ENCODE assay signal across 16 mouse cellular contexts in the genomic region with DNA sequence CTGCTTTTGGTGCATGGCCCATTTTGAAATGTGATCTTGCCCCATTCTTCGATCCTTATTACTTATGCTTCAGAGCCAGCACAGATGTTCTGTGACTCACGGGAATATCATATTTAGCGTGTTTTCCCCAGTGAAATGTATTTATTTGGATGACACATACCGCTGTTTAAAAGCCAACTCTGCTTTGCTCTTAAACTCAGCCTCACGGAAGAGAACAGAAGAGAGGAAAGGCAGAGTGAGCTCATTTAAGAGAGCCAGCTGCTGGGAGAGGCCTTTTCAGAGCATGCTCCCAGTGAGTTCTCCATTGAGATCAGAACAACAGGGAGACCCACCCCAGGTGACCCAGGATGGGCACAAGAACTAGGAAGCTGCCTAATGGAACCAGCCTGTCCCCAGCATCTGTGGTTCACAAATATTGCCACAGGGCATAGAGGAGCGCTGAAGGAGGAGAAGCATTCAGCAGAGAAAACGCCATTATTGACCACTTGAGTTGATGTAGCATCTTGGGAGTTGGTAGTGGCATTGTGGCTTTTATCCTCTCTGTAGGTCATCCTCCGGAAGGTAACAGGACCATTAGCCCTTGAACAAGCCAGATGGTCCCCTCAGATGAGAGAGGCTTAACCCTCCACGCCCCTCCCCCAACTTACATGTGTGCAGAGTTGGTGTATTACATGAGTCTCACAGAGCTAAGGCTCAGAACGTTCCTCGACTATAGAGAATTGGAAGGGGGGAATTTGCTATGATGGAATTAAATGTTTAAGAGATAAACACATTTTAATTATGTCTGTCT. TPM values are rescaled to one million over a fixed set of nuclear protein-coding genes. Genes with fewer than 3 reads are reported as not detected.
A peak's percentile ranks its signal among the peaks of the same experiment; 100 is the strongest.
DNase-seq lines count a peak whose midpoint lies in the region; ATAC-seq and TF ChIP-seq lines count a peak whose summit lies in the region.
"Had no signal": no experiment of that assay in that cellular context is flagged by ENCODE, and none has a peak within 500 bp of the region (broad histone marks: within the 10 kb centered on the region; RNA-seq: fewer than 3 reads in every experiment).

No protein-coding gene starts in this region.

- H3K27ac ChIP-seq in limb, embryonic 14.5 days (replicated peaks; ENCODE audit: low read depth, low read length), result 0 out of 2 replicates have a peak overlapping the region, but pooled peaks have one; percentile 10
- no peak overlapping the region for H3K27ac ChIP-seq in liver, embryonic 11.5 days (ENCODE audit: low read depth, low read length)
- H3K27ac ChIP-seq: forebrain, embryonic 12.5 days; liver, embryonic 14.5 days; midbrain, embryonic 15.5 days had no signal

- DNase-seq in embryo, embryonic 10 days (ENCODE audit: low spot score), result peak; percentile 7
- DNase-seq in embryo, embryonic 9.5 days (ENCODE audit: extremely low spot score), result no peak
- DNase-seq in layer of hippocampus, adult 9-11 months, result peak; percentile 2
- no peak for DNase-seq in layer of hippocampus, postnatal 14 days (ENCODE audit: low spot score in 2 of 2)
- peak; percentile 2 for DNase-seq in Muller cell, postnatal 12 days (ENCODE audit: inconsistent ontology term)
- DNase-seq in limb, embryonic 14.5 days (ENCODE audit: low spot score), result no peak
- no peak for DNase-seq in kidney, adult 9 months
- no peak for DNase-seq in liver, embryonic 11.5 days (ENCODE audit: low spot score)
- DNase-seq: cerebellum, postnatal 25 days; heart, postnatal 14 days; right cerebral cortex, postnatal 14 days; thymus, adult 18-20 months had no signal

- no peak overlapping the region for H3K4me2 ChIP-seq in limb, embryonic 14.5 days (replicated peaks; ENCODE audit: low read depth, low read length, severe bottlenecking)
- H3K4me2 ChIP-seq in liver, embryonic 11.5 days, result no peak overlapping the region
- H3K4me2 ChIP-seq: forebrain, embryonic 12.5 days; midbrain, embryonic 15.5 days; neural tube, embryonic 13.5 days had no signal

- no peak overlapping the region for H3K4me3 ChIP-seq in limb, embryonic 14.5 days (replicated peaks; ENCODE audit: low read length)
- no peak overlapping the region for H3K4me3 ChIP-seq in liver, embryonic 11.5 days (ENCODE audit: low read depth, low read length)
- H3K4me3 ChIP-seq: forebrain, embryonic 12.5 days; midbrain, embryonic 15.5 days; neural tube, embryonic 13.5 days had no signal

- no peaks in the 10 kb centered on the region for H3K36me3 ChIP-seq in limb, embryonic 14.5 days (ENCODE audit: control insufficient read depth, insufficient read depth, low read length)
- no peaks in the 10 kb centered on the region for H3K36me3 ChIP-seq in liver, embryonic 11.5 days (ENCODE audit: control insufficient read depth, insufficient read depth, low read length)
- H3K36me3 ChIP-seq: forebrain, embryonic 12.5 days; midbrain, embryonic 15.5 days; neural tube, embryonic 13.5 days had no signal

- no peaks in the 10 kb centered on the region for H3K9me3 ChIP-seq in limb, embryonic 14.5 days (ENCODE audit: control insufficient read depth, low read length)
- no peaks in the 10 kb centered on the region for H3K9me3 ChIP-seq in liver, embryonic 11.5 days (ENCODE audit: control insufficient read depth, low read length)
- H3K9me3 ChIP-seq: forebrain, embryonic 12.5 days; midbrain, embryonic 15.5 days; neural tube, embryonic 13.5 days had no signal

- peak; percentile 71; the same call in 1 of the 2 replicates for ATAC-seq in limb, embryonic 14.5 days (ENCODE audit: low FRiP score, low read depth)
- no peak for ATAC-seq in liver, embryonic 11.5 days (replicated peaks; ENCODE audit: low FRiP score)
- ATAC-seq: midbrain, embryonic 15.5 days had no signal

- H3K27me3 ChIP-seq in limb, embryonic 14.5 days (ENCODE audit: control insufficient read depth, insufficient read depth, low read length), result no peaks in the 10 kb centered on the region
- H3K27me3 ChIP-seq in liver, embryonic 11.5 days (replicated peaks; ENCODE audit: control insufficient read depth, insufficient read depth, low read length), result no peaks in the 10 kb centered on the region
- H3K27me3 ChIP-seq: forebrain, embryonic 12.5 days; midbrain, embryonic 15.5 days; neural tube, embryonic 13.5 days had no signal

- peaks cover 5% of the 10 kb centered on the region for H3K4me1 ChIP-seq in limb, embryonic 14.5 days (ENCODE audit: control insufficient read depth, insufficient read depth, low read length)
- no peaks in the 10 kb centered on the region for H3K4me1 ChIP-seq in liver, embryonic 11.5 days (replicated peaks; ENCODE audit: control insufficient read depth, insufficient read depth, low read length)
- H3K4me1 ChIP-seq: midbrain, embryonic 15.5 days had no signal

- WGBS in limb, embryonic 14.5 days, result 62% methylated on average over 11 of the region's 11 CpGs
- 79% methylated on average over 11 of the region's 11 CpGs for WGBS in liver, embryonic 11.5 days

- no peak for TF ChIP-seq POLR2A in limb, embryonic 14.5 days (IDR thresholded peaks at IDR 0.05; ENCODE audit: borderline replicate concordance, extremely low read depth, insufficient read depth, insufficient read length)

- no peak overlapping the region for H3K9ac ChIP-seq in limb, embryonic 14.5 days (ENCODE audit: low read depth, low read length, severe bottlenecking)
- no peak overlapping the region for H3K9ac ChIP-seq in liver, embryonic 11.5 days (ENCODE audit: low read depth, low read length)
- H3K9ac ChIP-seq: forebrain, embryonic 12.5 days; liver, embryonic 14.5 days; midbrain, embryonic 15.5 days; neural tube, embryonic 13.5 days had no signal

RNA-seq across cellular contexts. Expression of gene Sdk1, which starts 38.8 kb away (rescaled TPM):
- 10 to 100 TPM in 1 of 2 experiments, 1 to 10 TPM in 1; 9.9 to 10.6 TPM for total RNA-seq in layer of hippocampus, postnatal 14 days (2021)
- polyA plus RNA-seq in limb, embryonic 14.5 days (2012; rRNA removed), result 7.2 and 8.3 TPM in 2 replicates
- polyA plus RNA-seq in limb, embryonic 14.5 days (2014; fragmentation: Nextera tagmentation; extraction: Ambion mirVana), result 2.8 and 3.6 TPM in 2 replicates
- 0.31 and 0.53 TPM in 2 replicates for polyA plus RNA-seq in liver, embryonic 11.5 days (2014; fragmentation: Nextera tagmentation; extraction: Ambion mirVana)

Comparison
In these comparisons a context has a peak if more than half of its experiments do, and no peak if none do; other contexts are left out.
1. DNase-seq: peak in embryo, embryonic 10 days (single experiment), layer of hippocampus, adult 9-11 months (single experiment) and Muller cell, postnatal 12 days (single experiment); none in embryo, embryonic 9.5 days (single experiment), layer of hippocampus, postnatal 14 days (0 of 2), limb, embryonic 14.5 days (single experiment), kidney, adult 9 months (single experiment) and liver, embryonic 11.5 days (single experiment).